Mouse (Mus musculus) heart, postnatal 14 days (tissue): ENCODE data around the gene Celf5. TPM values are rescaled to one million over a fixed set of nuclear protein-coding genes. Genes with fewer than 3 reads are reported as not detected.

Experiments
- DNase-seq, 2 experiments: peaks; one replicate each; pipeline ENCODE4 v3.0.0; 2021 to 2022
- intact Hi-C: fragments of 180-260 bp; cut with DNase I; formaldehyde crosslinking; loops from one replicate; pipeline ENCODE4 v1.15.1; 2025
- long read RNA-seq, 2 experiments: library from polyadenylated mRNA; stranded (forward); transcript quantifications; one replicate each; pipeline ENCODE4 v2.0.0; 2021
- total RNA-seq, 2 experiments: library from RNA; stranded (reverse); gene quantifications; 2 replicates each; pipeline ENCODE4 v1.2.3; 2021

Gene Celf5
- total RNA-seq = under 1 TPM; 0.15 to 0.19 TPM
- long read RNA-seq, experiment 1 = 0 reads
- long read RNA-seq, experiment 2 = 0 reads

- DNase-seq = peak; percentile 72
- intact Hi-C loops = no loop called here
Measured at GRCm38 (mm10) chr10:81482533-81482889, at the start of gene Celf5. TSS of gene Celf5 (minus strand) at chr10:81482709.

- intact Hi-C loops = loop anchor here (1.0 kb wide), 1 partner anchor 24 kb away; no protein-coding TSS in a partner anchor
Measured at GRCm38 (mm10) chr10:81526779-81527178, 44.3 kb upstream of the Celf5 start.

GRCm38 (mm10) chr10:81525017-81525694 lies 42.6 kb upstream of the Celf5 start:
- no peak for DNase-seq
- intact Hi-C loops = no loop called here

More at GRCm38 (mm10) chr10:81526779-81527178, 44.3 kb upstream of the Celf5 start:
- peak; percentile 85 to 93 for DNase-seq

GRCm38 (mm10) chr10:81524051-81524605 lies 41.6 kb upstream of the Celf5 start, which contains the start of gene Gna15:
TSS of gene Gna15 (minus strand) at chr10:81524225.
- no peak for DNase-seq
- intact Hi-C loops = no loop called here

GRCm38 (mm10) chr10:81523570-81523969 lies 41.1 kb upstream of the Celf5 start:
- intact Hi-C loops = no loop called here
- no peak for DNase-seq

- no peak for DNase-seq
- intact Hi-C loops = no loop called here
Measured at GRCm38 (mm10) chr10:81523142-81523541, 40.6 kb upstream of the Celf5 start.

GRCm38 (mm10) chr10:81519978-81520365 lies 37.5 kb upstream of the Celf5 start:
- no peak for DNase-seq
- intact Hi-C loops = no loop called here

GRCm38 (mm10) chr10:81519227-81519977 lies 36.9 kb upstream of the Celf5 start:
- DNase-seq = no peak
- intact Hi-C loops = no loop called here

- peak; percentile 73 to 81 for DNase-seq
- intact Hi-C loops = no loop called here
Measured at GRCm38 (mm10) chr10:81518546-81518945, 36.0 kb upstream of the Celf5 start.

GRCm38 (mm10) chr10:81517227-81517626 lies 34.7 kb upstream of the Celf5 start:
- intact Hi-C loops = no loop called here
- no peak for DNase-seq

GRCm38 (mm10) chr10:81513798-81514197 lies 31.3 kb upstream of the Celf5 start:
- intact Hi-C loops = no loop called here
- DNase-seq = no peak

GRCm38 (mm10) chr10:81510246-81510810 lies 27.8 kb upstream of the Celf5 start:
- DNase-seq = no peak
- intact Hi-C loops = no loop called here

- DNase-seq = no peak
- intact Hi-C loops = no loop called here
Measured at GRCm38 (mm10) chr10:81507691-81508489, 25.4 kb upstream of the Celf5 start.

- no peak for DNase-seq
- intact Hi-C loops = no loop called here
Measured at GRCm38 (mm10) chr10:81507095-81507494, 24.6 kb upstream of the Celf5 start.

- DNase-seq = no peak
- intact Hi-C loops = no loop called here
Measured at GRCm38 (mm10) chr10:81505016-81505664, 22.6 kb upstream of the Celf5 start.

GRCm38 (mm10) chr10:81502658-81503057 lies 20.1 kb upstream of the Celf5 start:
- DNase-seq = peak; percentile 90 to 96
- intact Hi-C loops = loop anchor here (1.0 to 5.0 kb wide), 4 partner anchors 24 to 670 kb away; partner anchors contain the start of gene Tle6

GRCm38 (mm10) chr10:81501863-81502262 lies 19.4 kb upstream of the Celf5 start:
- intact Hi-C loops = loop anchor here (1.0 to 5.0 kb wide), 4 partner anchors 24 to 670 kb away; partner anchors contain the start of gene Tle6
- no peak for DNase-seq

GRCm38 (mm10) chr10:81500032-81500431 lies 17.5 kb upstream of the Celf5 start, which contains the start of gene S1pr4:
TSS of gene S1pr4 (minus strand) at chr10:81500132.
- DNase-seq = no peak
- intact Hi-C loops = loop anchor here (5.0 kb wide), 2 partner anchors 102 to 672 kb away; partner anchors contain the start of gene Tle6

GRCm38 (mm10) chr10:81499250-81499901 lies 16.9 kb upstream of the Celf5 start:
- intact Hi-C loops = no loop called here
- no peak for DNase-seq
